9 mouse cellular contexts compared by ENCODE assay signal in the genomic region with DNA sequence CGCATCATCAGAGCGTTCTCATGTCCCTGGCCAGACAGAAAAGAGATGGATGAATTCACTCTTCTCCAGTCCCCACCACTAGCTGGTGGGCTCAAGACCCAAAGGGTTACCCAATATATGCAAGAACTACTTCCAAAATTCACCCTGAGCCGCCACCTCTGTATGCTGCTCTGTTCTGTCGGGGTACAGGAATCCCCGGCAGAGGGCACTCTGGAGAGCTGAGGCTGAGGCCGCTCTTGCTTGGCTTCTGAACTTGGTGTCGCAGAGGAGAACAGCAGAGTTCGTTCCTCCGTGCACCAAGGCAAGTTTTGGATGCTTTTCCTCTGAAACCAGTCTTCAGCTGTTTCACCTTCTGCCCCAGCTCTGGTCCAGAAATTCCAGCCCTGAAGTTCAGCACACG.
DNase-seq lines count a peak whose midpoint lies in the region; ATAC-seq and TF ChIP-seq lines count a peak whose summit lies in the region.
"Had no signal": no experiment of that assay in that cellular context is flagged by ENCODE, and none has a peak within 500 bp of the region (broad histone marks: within the 10 kb centered on the region; RNA-seq: fewer than 3 reads in every experiment).

No protein-coding gene starts in this region.

- H3K27ac ChIP-seq in hindbrain, postnatal 0 days: no peak overlapping the region
- H3K27ac ChIP-seq in hindbrain, embryonic 12.5 days: no peak overlapping the region
- H3K27ac ChIP-seq in small intestine, adult 2 months (ENCODE audit: insufficient read depth, low read depth, low read length): no peak overlapping the region
- H3K27ac ChIP-seq: liver, embryonic 13.5 days had no signal

- H3K4me1 ChIP-seq in hindbrain, postnatal 0 days (ENCODE audit: insufficient read depth, low read length): no peaks in the 10 kb centered on the region
- H3K4me1 ChIP-seq in hindbrain, embryonic 12.5 days: peaks cover 6% of the 10 kb centered on the region
- no peaks in the 10 kb centered on the region for H3K4me1 ChIP-seq in small intestine, adult 2 months (ENCODE audit: control insufficient read depth, insufficient read depth, insufficient read length, low read length)
- H3K4me1 ChIP-seq: liver, embryonic 13.5 days had no signal

- no peak for ATAC-seq in hindbrain, postnatal 0 days
- no peak for ATAC-seq in hindbrain, embryonic 12.5 days (ENCODE audit: low FRiP score)
- ATAC-seq in frontal cortex, adult (ENCODE audit: low TSS enrichment): no peak; the same call in 1 of the 2 replicates

- no peak for TF ChIP-seq POLR2A in small intestine, adult 2 months (IDR thresholded peaks at IDR 0.05; ENCODE audit: low read depth, low read length)

- no peak overlapping the region for H3K4me2 ChIP-seq in hindbrain, postnatal 0 days (ENCODE audit: low read depth, low read length)
- H3K4me2 ChIP-seq in hindbrain, embryonic 12.5 days (replicated peaks): no peak overlapping the region
- H3K4me2 ChIP-seq: liver, embryonic 13.5 days had no signal

- DNase-seq in hindbrain, postnatal 0 days (ENCODE audit: low spot score): peak; percentile 23
- DNase-seq in B cell, adult 2 months: peak; percentile 61 to 65
- DNase-seq in WW6 (ENCODE audit: low read depth, low spot score): peak; percentile 31
- DNase-seq in heart, postnatal 36 days: peak; percentile 25 to 52
- no peak for DNase-seq in left cerebral cortex, postnatal 36 days (ENCODE audit: low spot score in 2 of 2)
- DNase-seq: liver, embryonic 13.5 days had no signal

- peak; percentile 40; the same call in 1 of the 2 replicates for TF ChIP-seq CTCF in hindbrain, postnatal 0 days (IDR thresholded peaks at IDR 0.05; ENCODE audit: low read depth)
- peak; percentile 51; the same call in 1 of the 2 replicates for TF ChIP-seq CTCF in small intestine, adult 2 months (IDR thresholded peaks at IDR 0.05; ENCODE audit: extremely low read depth, insufficient read length, insufficient replicate concordance, low read depth, low read length)

- H3K4me3 ChIP-seq in hindbrain, postnatal 0 days (ENCODE audit: low read length): no peak overlapping the region
- no peak overlapping the region for H3K4me3 ChIP-seq in hindbrain, embryonic 12.5 days
- no peak overlapping the region for H3K4me3 ChIP-seq in small intestine, adult 2 months (ENCODE audit: low read depth, low read length)
- H3K4me3 ChIP-seq: liver, embryonic 13.5 days had no signal

- intact Hi-C loops in heart, postnatal 36 days (cut with DNase I): loop anchor here (5.0 kb wide), 1 partner anchor 35 kb away; no protein-coding TSS in a partner anchor
- intact Hi-C loops in left cerebral cortex, postnatal 36 days (cut with DNase I): no loop called here

- H3K9me3 ChIP-seq in hindbrain, postnatal 0 days (ENCODE audit: low read length): no peaks in the 10 kb centered on the region
- no peaks in the 10 kb centered on the region for H3K9me3 ChIP-seq in hindbrain, embryonic 12.5 days (replicated peaks)
- H3K9me3 ChIP-seq: liver, embryonic 13.5 days had no signal

- H3K9ac ChIP-seq in hindbrain, postnatal 0 days (replicated peaks; ENCODE audit: low read length): no peak overlapping the region
- H3K9ac ChIP-seq in hindbrain, embryonic 12.5 days: no peak overlapping the region
- H3K9ac ChIP-seq: liver, embryonic 13.5 days had no signal

- H3K27me3 ChIP-seq in hindbrain, postnatal 0 days (ENCODE audit: insufficient read depth, low read length): no peaks in the 10 kb centered on the region
- no peaks in the 10 kb centered on the region for H3K27me3 ChIP-seq in hindbrain, embryonic 12.5 days
- H3K27me3 ChIP-seq in small intestine, adult 2 months (ENCODE audit: control insufficient read depth, insufficient read depth, low read length): no peaks in the 10 kb centered on the region
- H3K27me3 ChIP-seq: liver, embryonic 13.5 days had no signal

- 52% methylated on average over 10 of the region's 10 CpGs for WGBS in hindbrain, postnatal 0 days
- 60% methylated on average over 10 of the region's 10 CpGs for WGBS in hindbrain, embryonic 12.5 days
- 69% methylated on average over 10 of the region's 10 CpGs for WGBS in small intestine, adult 2 months

- H3K36me3 ChIP-seq in hindbrain, postnatal 0 days (ENCODE audit: insufficient read depth, low read length): no peaks in the 10 kb centered on the region
- H3K36me3 ChIP-seq in hindbrain, embryonic 12.5 days: no peaks in the 10 kb centered on the region
- H3K36me3 ChIP-seq in small intestine, adult 2 months (ENCODE audit: control insufficient read depth, insufficient read depth, low read length): no peaks in the 10 kb centered on the region
- H3K36me3 ChIP-seq: liver, embryonic 13.5 days had no signal

Comparison
In these comparisons a context has a peak if more than half of its experiments do, and no peak if none do; other contexts are left out.
1. DNase-seq: peak in hindbrain, postnatal 0 days (single experiment), B cell, adult 2 months (2 of 2), WW6 (single experiment) and heart, postnatal 36 days (2 of 2); none in left cerebral cortex, postnatal 36 days (0 of 2).